Mouse (Mus musculus): ENCODE measurements around the gene Slc6a1.

The Slc6a1 gene

GRCm38 (mm10) chr6:114282469-114283277 lies at the start of gene Slc6a1:
Gene Slc6a1 (plus strand): TSS chr6:114282635.
- peak; percentile 24 for DNase-seq

GRCm38 (mm10) chr6:114238892-114239644 lies 43.4 kb upstream of the Slc6a1 start:
- no peak for DNase-seq

GRCm38 (mm10) chr6:114245665-114246064 lies 36.8 kb upstream of the Slc6a1 start:
- no peak for DNase-seq

GRCm38 (mm10) chr6:114250311-114250710 lies 32.1 kb upstream of the Slc6a1 start:
- peak; percentile 67 for DNase-seq

- no peak for DNase-seq
Measured at GRCm38 (mm10) chr6:114254927-114255326, 27.5 kb upstream of the Slc6a1 start.

GRCm38 (mm10) chr6:114257762-114258361 lies 24.6 kb upstream of the Slc6a1 start:
- no peak for DNase-seq

- DNase-seq = no peak
Measured at GRCm38 (mm10) chr6:114258661-114259193, 23.7 kb upstream of the Slc6a1 start.

- DNase-seq = no peak
Measured at GRCm38 (mm10) chr6:114261609-114262008, 20.8 kb upstream of the Slc6a1 start.

GRCm38 (mm10) chr6:114264010-114264409 lies 18.4 kb upstream of the Slc6a1 start:
- DNase-seq = no peak

GRCm38 (mm10) chr6:114264426-114264825 lies 18.0 kb upstream of the Slc6a1 start:
- no peak for DNase-seq

GRCm38 (mm10) chr6:114266273-114266672 lies 16.2 kb upstream of the Slc6a1 start:
- no peak for DNase-seq

- DNase-seq = no peak
Measured at GRCm38 (mm10) chr6:114267979-114268378, 14.5 kb upstream of the Slc6a1 start.

- no peak for DNase-seq
Measured at GRCm38 (mm10) chr6:114269589-114269988, 12.8 kb upstream of the Slc6a1 start.

GRCm38 (mm10) chr6:114270799-114271198 lies 11.6 kb upstream of the Slc6a1 start:
- DNase-seq = no peak

GRCm38 (mm10) chr6:114272279-114272678 lies 10.2 kb upstream of the Slc6a1 start:
- no peak for DNase-seq

- DNase-seq = no peak
Measured at GRCm38 (mm10) chr6:114273997-114274728, 8.3 kb upstream of the Slc6a1 start.

- no peak for DNase-seq
Measured at GRCm38 (mm10) chr6:114275800-114276199, 6.6 kb upstream of the Slc6a1 start.

GRCm38 (mm10) chr6:114283278-114283770 lies 889 bp downstream of the Slc6a1 start:
- no peak for DNase-seq

GRCm38 (mm10) chr6:114283927-114284703 lies 1.7 kb downstream of the Slc6a1 start:
- DNase-seq = no peak

- DNase-seq = no peak
Measured at GRCm38 (mm10) chr6:114285424-114285823, 3.0 kb downstream of the Slc6a1 start.

- DNase-seq = no peak
Measured at GRCm38 (mm10) chr6:114289106-114289505, 6.7 kb downstream of the Slc6a1 start.

- DNase-seq = no peak
Measured at GRCm38 (mm10) chr6:114290184-114290583, 7.7 kb downstream of the Slc6a1 start.
